Comparison of ENCODE assay signal across 10 mouse cellular contexts in the genomic region with DNA sequence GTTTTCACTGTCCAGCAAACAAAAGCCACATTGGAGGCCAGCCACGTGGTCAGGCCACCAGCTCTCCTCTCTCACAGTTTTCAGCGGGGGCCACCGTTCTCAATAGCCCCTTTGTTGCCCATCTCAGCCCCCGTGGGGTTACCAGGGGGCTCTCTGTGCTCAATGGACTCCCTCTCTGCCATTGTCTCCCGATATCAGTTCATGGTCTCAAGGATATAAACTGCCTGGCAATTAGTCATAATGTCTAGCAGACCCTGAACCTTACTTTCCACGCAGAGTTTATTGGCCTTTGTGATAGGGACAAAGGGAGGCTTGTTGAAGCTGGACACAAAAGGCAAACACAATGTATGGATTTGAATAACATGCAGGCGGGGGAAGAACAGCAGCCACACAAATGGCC.
DNase-seq lines count a peak whose midpoint lies in the region; ATAC-seq lines count a peak whose summit lies in the region.
"Had no signal": no experiment of that assay in that cellular context is flagged by ENCODE, and none has a peak within 500 bp of the region (broad histone marks: within the 10 kb centered on the region; RNA-seq: fewer than 3 reads in every experiment).

No protein-coding gene starts in this region.

- 0 out of 2 replicates have a peak, but pooled peaks have one; percentile 59 for ATAC-seq in hindbrain, embryonic 13.5 days (ENCODE audit: low FRiP score)
- peak; percentile 56; the same call in 1 of the 2 replicates for ATAC-seq in neural tube, embryonic 14.5 days (ENCODE audit: low read depth)

- H3K9me3 ChIP-seq in hindbrain, embryonic 13.5 days, result no peaks in the 10 kb centered on the region
- no peaks in the 10 kb centered on the region for H3K9me3 ChIP-seq in neural tube, embryonic 14.5 days (ENCODE audit: control insufficient read depth, low read length)
- H3K9me3 ChIP-seq: megakaryocyte, embryonic 14.5 days had no signal

- peaks cover 89% of the 10 kb centered on the region for H3K27me3 ChIP-seq in hindbrain, embryonic 13.5 days
- H3K27me3 ChIP-seq in neural tube, embryonic 14.5 days (ENCODE audit: control insufficient read depth, insufficient read depth, low read length), result no peaks in the 10 kb centered on the region
- H3K27me3 ChIP-seq: megakaryocyte, embryonic 14.5 days had no signal

- H3K27ac ChIP-seq in hindbrain, embryonic 13.5 days, result no peak overlapping the region
- H3K27ac ChIP-seq in neural tube, embryonic 14.5 days (ENCODE audit: low read depth, low read length), result no peak overlapping the region
- H3K27ac ChIP-seq: liver, embryonic 14.5 days had no signal

- WGBS in hindbrain, embryonic 13.5 days, result 9% methylated on average over 7 of the region's 7 CpGs
- WGBS in neural tube, embryonic 14.5 days, result 11% methylated on average over 7 of the region's 7 CpGs

- peaks cover 12% of the 10 kb centered on the region for H3K4me1 ChIP-seq in hindbrain, embryonic 13.5 days (replicated peaks)
- H3K4me1 ChIP-seq in neural tube, embryonic 14.5 days (ENCODE audit: control insufficient read depth, insufficient read depth, low read length), result no peaks in the 10 kb centered on the region
- H3K4me1 ChIP-seq: megakaryocyte, embryonic 14.5 days had no signal

- no peak overlapping the region for H3K4me2 ChIP-seq in hindbrain, embryonic 13.5 days
- H3K4me2 ChIP-seq in neural tube, embryonic 14.5 days (ENCODE audit: low read depth, low read length), result no peak overlapping the region

- no peaks in the 10 kb centered on the region for H3K36me3 ChIP-seq in hindbrain, embryonic 13.5 days
- no peaks in the 10 kb centered on the region for H3K36me3 ChIP-seq in neural tube, embryonic 14.5 days (ENCODE audit: control insufficient read depth, insufficient read depth, low read length)

- no peak overlapping the region for H3K4me3 ChIP-seq in hindbrain, embryonic 13.5 days
- no peak overlapping the region for H3K4me3 ChIP-seq in neural tube, embryonic 14.5 days (ENCODE audit: low read depth, low read length)
- H3K4me3 ChIP-seq: megakaryocyte, embryonic 14.5 days had no signal

- DNase-seq in layer of hippocampus, adult 8-10 months (ENCODE audit: low spot score in 2 of 2), result peak; percentile 9 to 10
- DNase-seq in layer of hippocampus, postnatal 25 days (ENCODE audit: extremely low spot score in 1 of 2, low spot score in 1 of 2), result no peak
- peak; percentile 74 for DNase-seq in embryo, embryonic 11 days
- no peak for DNase-seq in adrenal gland, postnatal 14 days
- DNase-seq in liver, result no peak
- no peak for DNase-seq in heart, adult 8-10 months (ENCODE audit: low spot score)

- no peak overlapping the region for H3K9ac ChIP-seq in hindbrain, embryonic 13.5 days
- no peak overlapping the region for H3K9ac ChIP-seq in neural tube, embryonic 14.5 days (replicated peaks; ENCODE audit: low read depth, low read length)
- H3K9ac ChIP-seq: liver, embryonic 14.5 days had no signal

Comparison
In these comparisons a context has a peak if more than half of its experiments do, and no peak if none do; other contexts are left out.
1. DNase-seq: peak in layer of hippocampus, adult 8-10 months (2 of 2) and embryo, embryonic 11 days (single experiment); none in layer of hippocampus, postnatal 25 days (0 of 2), adrenal gland, postnatal 14 days (single experiment), liver (single experiment) and heart, adult 8-10 months (single experiment).